Mouse (Mus musculus) hindbrain, embryonic 14.5 days (tissue): ENCODE results near the gene Snd1. TPM values are rescaled to one million over a fixed set of nuclear protein-coding genes. Genes with fewer than 3 reads are reported as not detected.

Source experiments
- ATAC-seq: fragments of 200-750 bp; cut with Nextera tagmentation; 2 replicates; pipeline ENCODE4 v1.8.0; 2017; ENCODE audit warnings: moderate number of reproducible peaks, mild to moderate bottlenecking, moderate TSS enrichment, moderate library complexity; ENCODE audit not compliant: low FRiP score
- DNase-seq: peaks from one replicate; pipeline ENCODE4 v3.0.0-alpha.2; 2015; ENCODE audit warnings: low spot score
- H3K27ac ChIP-seq: fragments of 300-500 bp; sonication (generic); 2 replicates; pipeline ENCODE4 v1.5.1; 2014; ENCODE audit warnings: mild to moderate bottlenecking, moderate library complexity
- H3K27me3 ChIP-seq: fragments of 300-500 bp; sonication (generic); 2 replicates; pipeline ENCODE4 v1.6.1; 2014; ENCODE audit warnings: mild to moderate bottlenecking, low read length, mixed read lengths; ENCODE audit not compliant: control insufficient read depth, insufficient read depth
- H3K36me3 ChIP-seq: fragments of 300-500 bp; sonication (generic); replicated peaks from 2 replicates; pipeline ENCODE4 v1.6.1; 2014; ENCODE audit not compliant: control insufficient read depth, insufficient read depth
- H3K4me1 ChIP-seq: fragments of 300-500 bp; sonication (generic); replicated peaks from 2 replicates; pipeline ENCODE4 v1.6.1; 2014; ENCODE audit warnings: antibody characterized with exemption, low read length, mixed read lengths; ENCODE audit not compliant: control insufficient read depth, insufficient read depth
- H3K4me2 ChIP-seq: fragments of 300-500 bp; sonication (generic); replicated peaks from 2 replicates; pipeline ENCODE4 v1.6.1; 2014; ENCODE audit warnings: mild to moderate bottlenecking, moderate library complexity
- H3K4me3 ChIP-seq: fragments of 300-500 bp; sonication (generic); replicated peaks from 2 replicates; pipeline ENCODE4 v1.5.1; 2014; ENCODE audit warnings: mild to moderate bottlenecking, low read length
- H3K9ac ChIP-seq: fragments of 300-500 bp; sonication (generic); 2 replicates; pipeline ENCODE4 v1.6.1; 2014
- H3K9me3 ChIP-seq: fragments of 300-500 bp; sonication (generic); 2 replicates; pipeline ENCODE4 v1.6.1; 2016; ENCODE audit warnings: low read length; ENCODE audit not compliant: control insufficient read depth
- WGBS: fragments of 180-500 bp; shearing (Covaris S2); extraction: QIAGEN DNeasy Blood & Tissue Kit; methylation state at CpG from one replicate; pipeline ENCODE4 v1.1.7; 2014; 5-methylcytosine and 5-hydroxymethylcytosine counted together
- polyA plus RNA-seq: library from polyadenylated mRNA; unstranded; fragments of >200 nt; fragmentation: Nextera tagmentation; extraction: Ambion mirVana; gene quantifications from 2 replicates; pipeline ENCODE4 v1.2.1, GENCODE M21; 2014

Snd1 gene
- polyA plus RNA-seq, 1 experiment from 2014 or later, result 79.1 TPM

DNA sequence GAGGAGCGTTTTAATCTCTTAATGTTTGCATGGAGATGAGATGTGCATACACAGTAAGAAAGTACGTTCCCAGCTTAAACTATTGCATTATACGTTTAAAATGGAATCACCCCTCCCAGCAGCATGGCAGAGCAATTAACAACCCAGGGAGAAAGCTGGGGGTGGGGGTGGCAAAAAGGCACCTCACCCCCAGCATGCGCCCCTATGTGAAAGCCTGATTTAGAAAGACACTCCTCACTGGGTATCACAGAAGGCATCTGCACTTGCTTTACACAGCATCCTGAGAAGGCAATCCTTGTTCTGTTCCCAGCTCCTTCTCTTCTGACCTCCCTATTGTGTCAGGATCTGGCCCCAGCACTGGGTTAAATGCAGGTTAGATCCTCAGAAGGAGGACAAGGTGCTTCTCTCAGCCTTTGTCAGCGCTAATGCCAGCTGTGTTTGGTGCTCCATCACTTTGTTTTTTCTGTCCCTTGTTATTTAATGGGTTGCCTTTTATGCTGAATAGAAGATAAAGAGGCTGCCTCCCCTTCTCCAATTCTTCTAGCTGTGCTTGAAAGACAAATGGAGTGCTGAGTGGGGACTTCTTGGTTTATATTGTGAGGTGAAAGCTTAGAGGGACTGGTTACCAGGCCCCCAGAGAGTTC, 287.3 kb downstream of the Snd1 start:
- H3K36me3 ChIP-seq, result no peaks in the 10 kb centered on the region
- WGBS, result 12% methylated on average over 5 of the region's 5 CpGs
- peaks cover 12% of the 10 kb centered on the region for H3K4me1 ChIP-seq
- no peak overlapping the region for H3K4me3 ChIP-seq
- no peak overlapping the region for H3K9ac ChIP-seq
- H3K27me3 ChIP-seq, result no peaks in the 10 kb centered on the region
- H3K9me3 ChIP-seq, result no peaks in the 10 kb centered on the region
- H3K4me2 ChIP-seq, result no peak overlapping the region
- ATAC-seq (no peak), DNase-seq (no peak)
- no peak overlapping the region for H3K27ac ChIP-seq

DNA sequence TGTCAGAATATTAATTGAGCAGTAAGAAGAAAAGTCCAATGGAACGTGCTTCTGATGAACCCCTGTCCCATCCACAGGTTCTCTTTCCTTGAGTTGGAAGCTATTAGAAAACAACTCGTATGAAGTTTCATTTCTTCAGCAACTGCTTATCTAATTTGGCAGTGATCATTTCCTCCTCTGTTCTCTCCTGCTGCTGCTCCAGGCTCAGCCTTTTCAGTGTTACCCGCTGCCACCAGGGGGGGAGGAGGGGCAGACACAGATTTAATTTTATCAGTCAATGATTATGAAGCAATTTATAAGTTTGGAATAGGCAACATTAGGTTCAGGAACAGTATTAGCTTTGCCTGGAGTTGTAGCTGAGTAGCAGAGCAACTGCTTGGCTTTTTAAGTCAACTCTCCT, 291.7 kb downstream of the Snd1 start:
- Histone ChIP-seq H3K27ac (no peak overlapping the region), H3K4me3 (no peak overlapping the region), H3K4me1 (peaks cover 11% of the 10 kb centered on the region), H3K27me3 (no peaks in the 10 kb centered on the region), H3K36me3 (no peaks in the 10 kb centered on the region), H3K4me2 (no peak overlapping the region), H3K9ac (no peak overlapping the region), H3K9me3 (no peaks in the 10 kb centered on the region)
- no peak for DNase-seq
- ATAC-seq, result no peak
- 79% methylated on average over 3 of the region's 3 CpGs for WGBS

DNA sequence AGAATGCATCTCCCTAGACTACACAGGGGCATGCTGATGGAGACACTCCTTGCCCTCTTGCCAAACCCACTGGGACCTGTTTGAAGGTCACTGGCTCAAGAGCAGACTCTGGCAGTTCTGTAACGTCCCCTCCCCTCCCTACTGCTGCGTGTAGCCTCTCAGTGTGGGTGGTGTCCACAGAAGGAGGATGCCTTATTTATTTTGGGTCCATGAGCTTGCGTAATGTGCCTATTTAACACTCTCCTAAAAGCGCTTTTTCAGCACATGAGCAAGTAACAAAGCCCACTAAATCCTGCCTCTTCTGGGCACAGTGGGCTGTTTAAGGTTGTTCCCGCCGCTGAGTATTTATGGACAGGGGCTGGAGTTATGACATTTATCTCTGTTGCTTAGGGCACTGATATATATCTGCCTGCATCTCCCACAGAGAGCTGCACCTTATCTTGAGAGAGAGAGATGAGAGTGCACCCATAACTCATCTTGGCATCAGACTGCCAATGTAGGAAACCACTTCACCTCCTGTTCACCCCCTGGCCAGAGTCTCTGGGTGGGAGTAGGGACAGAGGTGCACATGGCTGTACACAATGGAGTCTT, 293.0 kb downstream of the Snd1 start:
- Histone ChIP-seq H3K9me3 (no peaks in the 10 kb centered on the region), H3K27me3 (no peaks in the 10 kb centered on the region), H3K27ac (no peak overlapping the region), H3K4me3 (no peak overlapping the region), H3K4me2 (no peak overlapping the region), H3K36me3 (no peaks in the 10 kb centered on the region), H3K4me1 (no peaks in the 10 kb centered on the region), H3K9ac (no peak overlapping the region)
- DNase-seq, result no peak
- WGBS, result 88% methylated on average over 6 of the region's 6 CpGs
- no peak for ATAC-seq

DNA sequence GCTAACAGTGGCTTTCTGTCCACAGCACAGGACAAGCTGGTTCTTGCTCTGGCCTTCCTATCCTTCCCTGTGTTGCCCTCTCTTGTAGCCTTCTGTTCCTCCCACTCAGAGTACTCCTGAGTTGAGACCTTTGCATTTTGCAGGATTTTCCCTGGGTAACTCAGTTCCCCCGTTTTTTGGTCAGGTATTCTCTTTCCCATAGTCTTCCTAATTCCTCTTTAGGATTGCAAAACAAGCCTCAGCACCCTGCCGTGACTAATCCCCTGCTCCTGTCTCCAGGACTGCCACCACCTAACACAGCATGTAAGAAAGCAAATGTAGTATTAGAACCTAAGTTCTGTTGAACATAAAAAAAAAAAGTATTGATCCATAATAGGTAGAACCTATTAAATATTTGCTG, 296.4 kb downstream of the Snd1 start:
- no peak for ATAC-seq
- Histone ChIP-seq H3K4me3 (no peak overlapping the region), H3K27me3 (no peaks in the 10 kb centered on the region), H3K9ac (no peak overlapping the region), H3K27ac (no peak overlapping the region), H3K4me2 (no peak overlapping the region), H3K9me3 (no peaks in the 10 kb centered on the region), H3K36me3 (no peaks in the 10 kb centered on the region), H3K4me1 (no peaks in the 10 kb centered on the region)
- 28% methylated on average over 2 of the region's 2 CpGs for WGBS
- DNase-seq, result no peak

DNA sequence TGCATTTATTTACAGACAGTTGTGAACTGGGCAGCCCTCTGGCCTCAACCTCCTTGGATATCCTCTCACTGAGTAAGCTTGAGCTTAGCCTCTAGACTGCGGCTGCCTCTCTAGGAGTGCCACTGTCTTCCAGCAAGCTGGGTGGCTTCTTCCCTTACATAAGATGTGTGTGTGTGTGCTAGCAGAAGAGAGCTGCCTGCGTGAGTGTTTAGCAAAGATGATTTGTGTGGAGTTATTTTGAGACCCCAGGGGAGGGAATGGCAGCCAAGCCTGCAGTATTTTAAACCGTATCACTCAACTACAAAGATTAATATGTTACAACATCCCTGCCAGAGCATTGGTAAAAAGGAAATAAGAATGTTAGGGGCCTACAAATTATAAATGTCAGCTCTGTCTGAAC, 306.8 kb downstream of the Snd1 start:
- peaks cover 20% of the 10 kb centered on the region; the same call in 1 of the 2 replicates for H3K4me1 ChIP-seq
- H3K4me2 ChIP-seq, result no peak overlapping the region
- H3K4me3 ChIP-seq, result no peak overlapping the region
- H3K27ac ChIP-seq, result no peak overlapping the region
- no peaks in the 10 kb centered on the region for H3K27me3 ChIP-seq
- ATAC-seq (no peak), DNase-seq (no peak)
- no peaks in the 10 kb centered on the region for H3K36me3 ChIP-seq
- H3K9ac ChIP-seq, result no peak overlapping the region
- 46% methylated on average over 3 of the region's 3 CpGs for WGBS
- no peaks in the 10 kb centered on the region for H3K9me3 ChIP-seq

DNA sequence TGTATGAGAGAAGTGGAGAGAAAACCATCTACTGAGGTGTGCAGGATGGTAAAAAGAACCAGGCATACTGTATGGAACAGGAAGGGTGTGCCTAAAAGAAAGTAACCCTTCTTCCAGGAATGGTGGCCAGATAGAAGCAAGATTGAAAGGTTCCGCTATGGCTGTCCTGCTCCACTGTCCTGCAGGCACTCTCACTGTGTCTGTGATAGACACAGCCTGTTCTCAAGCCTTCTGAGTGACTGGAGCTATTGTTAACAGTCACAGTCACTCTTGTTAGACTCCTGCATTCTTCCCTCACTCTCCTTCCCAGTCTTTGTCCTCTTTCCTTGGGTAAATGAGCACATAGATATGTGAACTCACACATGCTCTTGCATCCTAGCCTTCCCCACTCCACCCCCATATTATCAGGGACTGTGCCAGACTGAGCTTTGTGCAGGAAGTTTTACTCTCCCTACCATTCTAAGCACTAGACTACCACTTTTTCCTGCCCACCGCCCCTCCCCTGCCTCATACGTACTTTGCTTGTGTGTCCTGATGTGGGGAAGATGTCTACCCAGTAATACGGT, 308.2 kb downstream of the Snd1 start:
- ATAC-seq (peak; percentile 27; the same call in 1 of the 2 replicates), DNase-seq (no peak)
- Histone ChIP-seq H3K4me1 (peaks cover 20% of the 10 kb centered on the region; the same call in 1 of the 2 replicates), H3K36me3 (no peaks in the 10 kb centered on the region), H3K4me3 (no peak overlapping the region), H3K27ac (no peak overlapping the region), H3K9ac (no peak overlapping the region), H3K4me2 (no peak overlapping the region), H3K9me3 (no peaks in the 10 kb centered on the region), H3K27me3 (no peaks in the 10 kb centered on the region)
- WGBS, result 37% methylated on average over 4 of the region's 4 CpGs

DNA sequence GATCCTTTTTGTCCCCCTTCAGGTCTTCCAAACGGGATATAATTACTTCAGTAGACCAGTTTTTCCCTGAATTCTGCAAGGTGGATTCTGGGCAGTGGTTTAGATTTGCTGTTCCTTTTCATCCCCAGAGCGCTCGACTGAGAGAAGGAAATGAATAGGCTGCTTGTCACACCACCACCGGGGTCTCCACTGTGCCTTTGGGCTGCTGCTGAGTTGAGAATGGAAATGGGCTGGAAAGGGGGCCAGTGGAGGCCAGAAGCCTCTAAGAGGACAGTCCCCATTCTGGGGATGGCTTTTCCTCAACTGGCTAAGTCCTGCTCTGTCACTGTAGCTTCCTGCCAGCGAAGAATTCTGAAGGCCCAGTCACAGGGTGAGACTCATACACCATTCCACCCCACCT, 309.0 kb downstream of the Snd1 start:
- H3K4me3 ChIP-seq, result no peak overlapping the region
- H3K9me3 ChIP-seq, result no peaks in the 10 kb centered on the region
- peaks cover 20% of the 10 kb centered on the region; the same call in 1 of the 2 replicates for H3K4me1 ChIP-seq
- no peak overlapping the region for H3K27ac ChIP-seq
- no peaks in the 10 kb centered on the region for H3K36me3 ChIP-seq
- WGBS, result 26% methylated on average over 5 of the region's 5 CpGs
- H3K4me2 ChIP-seq, result no peak overlapping the region
- no peak for DNase-seq
- no peaks in the 10 kb centered on the region for H3K27me3 ChIP-seq
- ATAC-seq, result no peak
- no peak overlapping the region for H3K9ac ChIP-seq

DNA sequence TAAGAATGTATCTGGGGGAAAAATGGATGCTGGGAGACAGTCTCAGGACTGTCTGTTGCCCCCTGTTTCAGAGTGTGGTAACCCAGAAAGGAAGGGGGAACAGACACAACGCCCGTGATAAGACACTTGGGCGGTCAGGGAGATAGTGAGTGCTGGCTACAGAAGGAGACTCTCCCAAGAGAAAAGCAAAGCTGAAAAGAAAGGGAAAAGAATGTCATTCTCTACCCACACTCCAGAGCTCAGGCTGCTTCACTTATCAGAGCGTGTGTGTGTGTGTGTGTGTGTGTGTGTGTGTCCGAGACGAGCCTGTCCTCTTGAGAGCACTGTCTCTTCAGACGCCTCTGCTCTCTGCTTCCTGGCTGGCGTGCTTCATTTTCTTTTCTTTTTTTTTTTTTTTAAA, 310.8 kb downstream of the Snd1 start:
- DNase-seq (no peak), ATAC-seq (no peak)
- Histone ChIP-seq H3K36me3 (no peaks in the 10 kb centered on the region), H3K9me3 (no peaks in the 10 kb centered on the region), H3K4me2 (no peak overlapping the region), H3K27me3 (no peaks in the 10 kb centered on the region), H3K4me1 (peaks cover 20% of the 10 kb centered on the region; the same call in 1 of the 2 replicates), H3K9ac (no peak overlapping the region), H3K4me3 (no peak overlapping the region), H3K27ac (no peak overlapping the region)
- WGBS, result 64% methylated on average over 8 of the region's 8 CpGs

DNA sequence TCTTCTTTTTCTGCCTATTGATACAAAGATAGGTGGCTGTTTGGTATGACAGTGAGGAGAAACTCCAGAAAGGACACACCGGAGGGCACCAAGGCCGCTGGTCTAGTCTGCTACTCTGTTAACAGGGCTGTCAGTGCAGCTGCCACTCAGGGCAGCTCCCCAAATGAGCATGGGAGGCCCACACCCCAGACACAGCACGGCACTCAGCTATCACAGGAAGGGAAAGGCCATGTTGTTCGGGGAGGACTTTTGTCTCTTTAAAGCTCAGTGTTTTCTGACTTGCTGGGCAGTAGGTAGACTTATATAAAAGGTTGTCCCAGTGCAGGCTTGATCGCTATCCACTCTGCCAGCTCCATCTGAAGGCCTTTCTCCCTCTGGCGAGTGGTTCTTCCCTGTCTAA, 312.2 kb downstream of the Snd1 start:
- 60% methylated on average over 6 of the region's 6 CpGs for WGBS
- no peak for ATAC-seq
- no peaks in the 10 kb centered on the region for H3K9me3 ChIP-seq
- no peaks in the 10 kb centered on the region for H3K36me3 ChIP-seq
- H3K4me3 ChIP-seq, result no peak overlapping the region
- no peak for DNase-seq
- H3K4me2 ChIP-seq, result no peak overlapping the region
- H3K27me3 ChIP-seq, result no peaks in the 10 kb centered on the region
- no peak overlapping the region for H3K27ac ChIP-seq
- H3K9ac ChIP-seq, result no peak overlapping the region
- H3K4me1 ChIP-seq, result peaks cover 13% of the 10 kb centered on the region; the same call in 1 of the 2 replicates
